Mouse (Mus musculus) brain, embryonic 14.5 days (tissue): ENCODE results near the gene Tmem53.

Experiments used
- CTCF ChIP-seq: fragments of 200-500 bp; IDR thresholded peaks from 2 replicates; pipeline ENCODE4 v1.5.1; 2012; ENCODE audit warnings: inconsistent platforms, mild to moderate bottlenecking, moderate library complexity, borderline replicate concordance; ENCODE audit not compliant: insufficient read depth, insufficient read length; ENCODE audit errors: extremely low read depth
- POLR2A ChIP-seq: fragments of 200-500 bp; IDR thresholded peaks from 2 replicates; pipeline ENCODE4 v1.6.1; 2012; ENCODE audit warnings: mild to moderate bottlenecking, inconsistent platforms, borderline replicate concordance; ENCODE audit not compliant: poor library complexity, insufficient read depth, insufficient read length, severe bottlenecking; ENCODE audit errors: extremely low read depth

GRCm38 (mm10) chr4:117303581-117304238 is 52.0 kb downstream of the Tmem53 start:
- no peak for TF ChIP-seq CTCF
- TF ChIP-seq POLR2A, result no peak
